Mouse (Mus musculus) lung, postnatal 0 days (tissue): ENCODE data around the gene Itgb5.

Experiments used
- CTCF ChIP-seq: IDR thresholded peaks from 2 replicates; pipeline ENCODE4 v1.5.1; 2016; ENCODE audit warnings: antibody characterized with exemption, mild to moderate bottlenecking
- EP300 ChIP-seq: IDR thresholded peaks from 2 replicates; pipeline ENCODE4 v1.6.1; 2016; ENCODE audit warnings: antibody characterized with exemption, mild to moderate bottlenecking, control low read depth

- no peak for TF ChIP-seq CTCF
- no peak for TF ChIP-seq EP300
Observed at GRCm38 (mm10) chr16:33979855-33980254, 150.4 kb downstream of the Itgb5 start.
